Mouse (Mus musculus) WW6 (cell line): Measurements from ENCODE around the gene Zfp42.

ENCODE experiments used
- DNase-seq: peaks from one replicate; pipeline ENCODE4 v3.0.0-alpha.2; 2013; ENCODE audit warnings: low read depth, low spot score

Gene Zfp42

DNA sequence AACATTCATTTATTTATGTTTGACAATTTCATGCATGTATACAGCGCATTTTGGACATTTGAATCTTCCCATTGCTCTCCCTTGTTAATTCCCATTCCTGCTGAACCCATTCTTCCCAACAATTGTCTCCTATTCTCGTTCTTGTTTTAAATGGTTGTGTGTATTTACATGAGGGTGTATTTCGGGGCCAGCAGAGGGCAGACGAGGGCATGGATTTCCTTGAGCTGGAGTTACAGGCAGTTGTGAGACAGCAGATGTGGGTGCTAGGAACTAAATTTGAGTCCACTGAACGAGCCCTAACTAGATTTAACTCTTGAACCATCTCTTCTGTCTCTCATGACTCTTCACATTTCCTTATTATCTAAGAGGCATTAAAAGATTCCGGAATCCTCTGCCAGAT, 55.1 kb downstream of the Zfp42 start:
- peak; percentile 48 for DNase-seq

DNA sequence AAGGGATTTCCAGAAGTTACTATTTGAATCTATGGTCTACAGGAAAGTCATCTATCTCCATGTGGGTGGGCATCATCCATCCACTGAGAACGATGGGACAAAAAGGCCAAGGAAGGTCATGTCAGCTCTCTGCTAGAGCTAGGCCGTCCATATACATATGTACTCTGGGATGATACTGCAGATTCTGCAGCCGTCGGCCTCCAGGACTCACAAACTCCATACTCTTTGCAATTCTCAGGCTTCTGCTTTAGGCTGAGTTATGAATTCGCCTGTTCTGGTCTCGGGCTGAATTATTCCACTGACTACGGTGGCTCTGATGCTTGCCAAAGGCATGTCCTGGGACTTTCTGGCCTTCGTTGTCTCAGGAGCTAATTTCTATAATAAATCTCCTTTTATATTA, 58.1 kb downstream of the Zfp42 start:
- no peak for DNase-seq
